Mouse (Mus musculus) forebrain, embryonic 14.5 days (tissue): ENCODE measurements at regions not wholly inside any gene's neighbourhood (a gene's known extent, or its start where the extent isn't known, plus 50 kb on each side); places are given as distances from the start of the nearest gene placed in this dataset.

Source experiments
- ATAC-seq: fragments of 200-750 bp; cut with Nextera tagmentation; 2 replicates; pipeline ENCODE4 v1.8.0; 2017; ENCODE audit warnings: mild to moderate bottlenecking, moderate library complexity
- DNase-seq: peaks from one replicate; pipeline ENCODE4 v3.0.0-alpha.2; 2015; ENCODE audit warnings: low spot score
- H3K27ac ChIP-seq: fragments of 300-500 bp; sonication (generic); 2 replicates; pipeline ENCODE4 v1.5.1; 2014; ENCODE audit warnings: low read depth, mild to moderate bottlenecking, control low read depth, low read length, moderate library complexity
- H3K27me3 ChIP-seq: fragments of 300-500 bp; sonication (generic); replicated peaks from 2 replicates; pipeline ENCODE4 v1.6.1; 2014; ENCODE audit warnings: low read length, control low read depth, mixed read lengths; ENCODE audit not compliant: control insufficient read depth, insufficient read depth
- H3K36me3 ChIP-seq: fragments of 300-500 bp; sonication (generic); 2 replicates; pipeline ENCODE4 v1.6.1; 2014; ENCODE audit warnings: low read length, control low read depth; ENCODE audit not compliant: control insufficient read depth, insufficient read depth
- H3K4me1 ChIP-seq: fragments of 300-500 bp; sonication (generic); 2 replicates; pipeline ENCODE4 v1.6.1; 2014; ENCODE audit warnings: antibody characterized with exemption, low read length, control low read depth; ENCODE audit not compliant: control insufficient read depth, insufficient read depth
- H3K4me2 ChIP-seq: fragments of 300-500 bp; sonication (generic); 2 replicates; pipeline ENCODE4 v1.6.1; 2014; ENCODE audit warnings: mild to moderate bottlenecking, control low read depth, low read length
- H3K4me3 ChIP-seq: fragments of 300-500 bp; sonication (generic); 2 replicates; pipeline ENCODE4 v1.5.1; 2014; ENCODE audit warnings: low read depth, low read length, control low read depth
- H3K9ac ChIP-seq: fragments of 300-500 bp; sonication (generic); 2 replicates; pipeline ENCODE4 v1.6.1; 2014; ENCODE audit warnings: mild to moderate bottlenecking, low read length, control low read depth, moderate library complexity
- H3K9me3 ChIP-seq: fragments of 300-500 bp; sonication (generic); replicated peaks from 2 replicates; pipeline ENCODE4 v1.6.1; 2016; ENCODE audit warnings: low read length, control low read depth, mixed read lengths; ENCODE audit not compliant: control insufficient read depth
- WGBS: fragments of 180-500 bp; shearing (Covaris S2); extraction: QIAGEN DNeasy Blood & Tissue Kit; methylation state at CpG from one replicate; pipeline ENCODE4 v1.1.7; 2014; 5-methylcytosine and 5-hydroxymethylcytosine counted together

DNA sequence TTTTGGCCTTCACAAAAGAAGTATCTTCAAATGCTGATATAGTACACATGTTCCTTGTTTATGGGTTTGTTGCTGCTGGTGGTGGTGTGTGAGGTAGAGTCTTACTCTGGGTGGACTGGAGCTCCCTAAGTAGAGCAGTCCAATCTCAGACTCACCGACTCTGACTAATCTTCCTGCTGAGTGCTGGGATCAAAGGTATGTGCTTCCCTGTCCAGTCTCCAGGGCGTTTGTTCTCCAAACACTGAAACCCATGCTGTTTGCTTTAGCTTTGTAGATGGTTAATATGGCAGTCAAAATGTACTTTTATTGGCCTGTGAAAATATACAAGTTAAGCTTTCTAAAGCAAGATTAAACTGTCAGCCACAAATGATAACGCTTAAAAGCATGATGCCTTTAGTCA lies 67.0 kb upstream of the Ptprg start:
- Histone ChIP-seq H3K36me3 (no peaks in the 10 kb centered on the region), H3K27me3 (no peaks in the 10 kb centered on the region), H3K4me3 (no peak overlapping the region), H3K4me2 (no peak overlapping the region), H3K9me3 (no peaks in the 10 kb centered on the region), H3K27ac (no peak overlapping the region), H3K9ac (no peak overlapping the region), H3K4me1 (no peaks in the 10 kb centered on the region)
- DNase-seq (no peak), ATAC-seq (no peak)
- 66% methylated on average over 3 of the region's 3 CpGs for WGBS

DNA sequence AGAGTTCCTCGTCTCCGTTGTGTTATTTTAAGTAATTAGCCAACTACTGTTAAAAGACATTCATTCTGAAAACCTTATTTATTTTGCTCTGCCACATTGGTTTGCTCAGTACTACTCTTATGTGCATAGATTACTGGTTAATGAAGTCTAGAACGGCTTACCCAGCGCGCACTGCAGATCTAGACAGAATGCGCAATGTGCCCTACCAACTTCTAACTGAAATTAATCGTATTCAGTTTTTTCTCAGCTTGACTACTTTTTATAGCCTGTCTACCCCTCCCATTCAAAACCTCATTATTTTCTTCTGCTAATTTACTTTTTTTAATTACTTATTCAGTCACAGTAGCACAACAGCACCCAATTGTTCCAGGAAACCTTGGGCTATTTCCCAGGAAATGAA lies 51.6 kb upstream of the Ptprg start:
- WGBS, result 30% methylated on average over 7 of the region's 7 CpGs
- Histone ChIP-seq H3K4me3 (no peak overlapping the region), H3K27me3 (no peaks in the 10 kb centered on the region), H3K4me1 (peaks cover 7% of the 10 kb centered on the region; the same call in 1 of the 2 replicates), H3K36me3 (no peaks in the 10 kb centered on the region), H3K4me2 (no peak overlapping the region), H3K9ac (no peak overlapping the region), H3K27ac (no peak overlapping the region), H3K9me3 (no peaks in the 10 kb centered on the region)
- peak; percentile 54 for ATAC-seq
- DNase-seq, result peak; percentile 58

DNA sequence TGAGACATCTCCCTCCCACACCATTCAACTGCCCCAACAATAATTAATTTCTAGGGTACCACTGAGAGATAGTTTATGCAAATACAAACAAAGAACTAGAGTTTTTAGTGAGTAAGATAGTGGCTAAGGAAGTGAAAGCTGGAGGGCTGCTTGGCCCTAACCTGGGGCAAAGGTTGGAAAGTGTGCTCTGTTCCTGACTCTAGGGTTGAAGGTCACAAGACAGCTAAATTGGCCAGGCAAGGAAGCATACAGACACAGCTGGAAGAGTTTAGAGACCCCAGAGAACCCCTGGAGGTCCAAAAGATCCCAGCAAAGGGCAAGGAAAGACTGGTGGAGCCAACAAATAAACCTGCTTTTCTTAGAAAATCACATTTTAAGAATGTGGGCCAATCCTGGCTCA lies 50.2 kb upstream of the Ptprg start:
- ATAC-seq (no peak), DNase-seq (no peak)
- no peaks in the 10 kb centered on the region for H3K36me3 ChIP-seq
- no peak overlapping the region for H3K4me3 ChIP-seq
- 0 out of 2 replicates have a peak, but pooled peaks cover 3% of the 10 kb centered on the region for H3K27me3 ChIP-seq
- no peaks in the 10 kb centered on the region for H3K9me3 ChIP-seq
- H3K27ac ChIP-seq, result no peak overlapping the region
- peaks cover 7% of the 10 kb centered on the region; the same call in 1 of the 2 replicates for H3K4me1 ChIP-seq
- no peak overlapping the region for H3K9ac ChIP-seq
- no peak overlapping the region for H3K4me2 ChIP-seq
